Mouse (Mus musculus): ENCODE measurements around the gene Gria3. TPM values are rescaled to one million over a fixed set of nuclear protein-coding genes. Genes with fewer than 3 reads are reported as not detected.

The Gria3 gene
- polyA plus RNA-seq, 1 experiment from 2014 or later, result 2.4 TPM

- DNase-seq (ENCODE audit: low spot score), result no peak
These were observed 164.2 kb downstream of the Gria3 start for GRCm38 (mm10) chrX:41564898-41565297.

GRCm38 (mm10) chrX:41573079-41573478 is 172.4 kb downstream of the Gria3 start:
- no peak for DNase-seq (ENCODE audit: low spot score)

- no peak for DNase-seq (ENCODE audit: low spot score)
These were observed 178.1 kb downstream of the Gria3 start for GRCm38 (mm10) chrX:41578797-41579196.

GRCm38 (mm10) chrX:41587692-41588091 is 187.0 kb downstream of the Gria3 start:
- DNase-seq (ENCODE audit: low spot score), result no peak

- no peak for DNase-seq (ENCODE audit: low spot score)
These were observed 206.5 kb downstream of the Gria3 start for GRCm38 (mm10) chrX:41607181-41607580.

- peak; percentile 7 for DNase-seq (ENCODE audit: low spot score)
These were observed 214.3 kb downstream of the Gria3 start for GRCm38 (mm10) chrX:41614920-41615319.

- no peak for DNase-seq (ENCODE audit: low spot score)
These were observed 216.3 kb downstream of the Gria3 start for GRCm38 (mm10) chrX:41616928-41617327.

- no peak for DNase-seq (ENCODE audit: low spot score)
These were observed 217.7 kb downstream of the Gria3 start for GRCm38 (mm10) chrX:41618396-41618795.

GRCm38 (mm10) chrX:41633576-41633975 is 232.9 kb downstream of the Gria3 start:
- no peak for DNase-seq (ENCODE audit: low spot score)

GRCm38 (mm10) chrX:41644954-41645353 is 244.3 kb downstream of the Gria3 start:
- no peak for DNase-seq (ENCODE audit: low spot score)

- DNase-seq (ENCODE audit: low spot score), result no peak
These were observed 257.1 kb downstream of the Gria3 start for GRCm38 (mm10) chrX:41657791-41658190.

GRCm38 (mm10) chrX:41688869-41689268 is 288.2 kb downstream of the Gria3 start:
- no peak for DNase-seq (ENCODE audit: low spot score)

GRCm38 (mm10) chrX:41692076-41692475 is 291.4 kb downstream of the Gria3 start:
- no peak for DNase-seq (ENCODE audit: low spot score)

Small RNA genes lying within 50 kb of the gene (microRNA-seq; reads per million reads assigned to microRNA genes)
- gene Gm22413 (ENCODE audit: borderline number of aligned reads), result not detected

Data from thymus, postnatal 0 days (tissue).